ENCODE assay signal across 8 mouse cellular contexts in genomic region chr4:149166957-149167611, GRCm38 (mm10). TPM values are rescaled to one million over a fixed set of nuclear protein-coding genes. Genes with fewer than 3 reads are reported as not detected.
DNase-seq lines count a peak whose midpoint lies in the region; ATAC-seq and TF ChIP-seq lines count a peak whose summit lies in the region.

No protein-coding gene starts in this region.

- H3K27me3 ChIP-seq in neural tube, embryonic 11.5 days (ENCODE audit: control insufficient read depth, insufficient read depth, low read length): no peaks in the 10 kb centered on the region
- no peaks in the 10 kb centered on the region for H3K27me3 ChIP-seq in embryonic facial prominence, embryonic 11.5 days (ENCODE audit: control insufficient read depth, insufficient read depth, low read length)
- no peaks in the 10 kb centered on the region for H3K27me3 ChIP-seq in hindbrain, embryonic 12.5 days
- no peaks in the 10 kb centered on the region for H3K27me3 ChIP-seq in liver, adult 2 months (ENCODE audit: control insufficient read depth, insufficient read depth, low read length)
- H3K27me3 ChIP-seq in midbrain, postnatal 0 days (ENCODE audit: insufficient read depth, low read length): no peaks in the 10 kb centered on the region

- DNase-seq in neural tube, embryonic 11.5 days (ENCODE audit: low spot score): no peak
- DNase-seq in neural tube, embryonic 10.5 days (ENCODE audit: extremely low spot score, low spot score): no peak
- peak; percentile 42 for DNase-seq in embryonic facial prominence, embryonic 11.5 days (ENCODE audit: low spot score)
- DNase-seq in liver, adult 2 months (ENCODE audit: extremely low read depth, low read depth, low spot score): peak; percentile 52
- DNase-seq in midbrain, postnatal 0 days (ENCODE audit: low spot score): no peak
- DNase-seq in thymus, postnatal 14 days: peak; percentile 65
- DNase-seq in frontal cortex, adult 2 months (ENCODE audit: extremely low spot score in 1 of 2, low spot score in 1 of 2): no peak

- no peaks in the 10 kb centered on the region; the same call in 1 of the 2 replicates for H3K4me1 ChIP-seq in neural tube, embryonic 11.5 days (ENCODE audit: control insufficient read depth, insufficient read depth, low read length)
- peaks cover 2% of the 10 kb centered on the region; the same call in 1 of the 2 replicates for H3K4me1 ChIP-seq in embryonic facial prominence, embryonic 11.5 days (ENCODE audit: control insufficient read depth, insufficient read depth, low read length)
- H3K4me1 ChIP-seq in hindbrain, embryonic 12.5 days: peaks cover 10% of the 10 kb centered on the region
- peaks cover 18% of the 10 kb centered on the region for H3K4me1 ChIP-seq in liver, adult 2 months (ENCODE audit: control insufficient read depth, insufficient read depth, low read length)
- no peaks in the 10 kb centered on the region for H3K4me1 ChIP-seq in midbrain, postnatal 0 days (ENCODE audit: insufficient read depth, low read length)

- ATAC-seq in neural tube, embryonic 11.5 days (ENCODE audit: insufficient read depth, low FRiP score, low TSS enrichment): peak; percentile 58
- ATAC-seq in embryonic facial prominence, embryonic 11.5 days (replicated peaks; ENCODE audit: insufficient number of reproducible peaks, low FRiP score, low TSS enrichment, low read depth): no peak; the same call in 1 of the 2 replicates
- ATAC-seq in hindbrain, embryonic 12.5 days (ENCODE audit: low FRiP score): peak; percentile 76
- ATAC-seq in midbrain, postnatal 0 days (ENCODE audit: low FRiP score): peak; percentile 55

- H3K9me3 ChIP-seq in neural tube, embryonic 11.5 days (ENCODE audit: control insufficient read depth, low read length): no peaks in the 10 kb centered on the region
- H3K9me3 ChIP-seq in embryonic facial prominence, embryonic 11.5 days (replicated peaks; ENCODE audit: control insufficient read depth, low read length): no peaks in the 10 kb centered on the region
- no peaks in the 10 kb centered on the region for H3K9me3 ChIP-seq in hindbrain, embryonic 12.5 days (replicated peaks)
- no peaks in the 10 kb centered on the region for H3K9me3 ChIP-seq in midbrain, postnatal 0 days (ENCODE audit: low read length)

- no peaks in the 10 kb centered on the region; the same call in 1 of the 2 replicates for H3K79me2 ChIP-seq in liver, adult 2 months (ENCODE audit: control insufficient read depth, insufficient read depth, low read length)

- H3K9ac ChIP-seq in neural tube, embryonic 11.5 days (ENCODE audit: low read length): peak overlapping the region; percentile 82
- peak overlapping the region; percentile 91 for H3K9ac ChIP-seq in embryonic facial prominence, embryonic 11.5 days (replicated peaks; ENCODE audit: low read length)
- H3K9ac ChIP-seq in hindbrain, embryonic 12.5 days: peak overlapping the region; percentile 91
- peak overlapping the region; percentile 71 for H3K9ac ChIP-seq in liver, adult 2 months (ENCODE audit: low read depth, low read length)
- H3K9ac ChIP-seq in midbrain, postnatal 0 days (replicated peaks; ENCODE audit: low read length, poor library complexity, severe bottlenecking): peak overlapping the region; percentile 75

- H3K27ac ChIP-seq in neural tube, embryonic 11.5 days (ENCODE audit: low read depth, low read length): no peak overlapping the region
- peak overlapping the region; percentile 70 for H3K27ac ChIP-seq in embryonic facial prominence, embryonic 11.5 days (replicated peaks; ENCODE audit: low read depth, low read length)
- peak overlapping the region; percentile 74; the same call in 1 of the 2 replicates for H3K27ac ChIP-seq in hindbrain, embryonic 12.5 days
- H3K27ac ChIP-seq in liver, adult 2 months (replicated peaks; ENCODE audit: insufficient read depth, low read depth, low read length): peak overlapping the region; percentile 80
- peak overlapping the region; percentile 52; the same call in 1 of the 2 replicates for H3K27ac ChIP-seq in midbrain, postnatal 0 days (ENCODE audit: low read depth, low read length)

- H3K4me3 ChIP-seq in neural tube, embryonic 11.5 days (ENCODE audit: low read depth, low read length): peak overlapping the region; percentile 87
- peak overlapping the region; percentile 93 for H3K4me3 ChIP-seq in embryonic facial prominence, embryonic 11.5 days (ENCODE audit: low read depth, low read length)
- H3K4me3 ChIP-seq in hindbrain, embryonic 12.5 days: peak overlapping the region; percentile 97
- peak overlapping the region; percentile 80 for H3K4me3 ChIP-seq in liver, adult 2 months (ENCODE audit: insufficient read depth, low read depth, low read length)
- peak overlapping the region; percentile 78 for H3K4me3 ChIP-seq in midbrain, postnatal 0 days (ENCODE audit: low read depth, low read length)

- H3K4me2 ChIP-seq in neural tube, embryonic 11.5 days (ENCODE audit: low read depth): peak overlapping the region; percentile 89
- peak overlapping the region; percentile 76 for H3K4me2 ChIP-seq in embryonic facial prominence, embryonic 11.5 days (ENCODE audit: low read depth, low read length)
- peak overlapping the region; percentile 90 for H3K4me2 ChIP-seq in hindbrain, embryonic 12.5 days (replicated peaks)
- peak overlapping the region; percentile 72 for H3K4me2 ChIP-seq in midbrain, postnatal 0 days (ENCODE audit: low read depth, low read length, poor library complexity, severe bottlenecking)

- H3K36me3 ChIP-seq in neural tube, embryonic 11.5 days (ENCODE audit: control insufficient read depth, insufficient read depth, low read length): no peaks in the 10 kb centered on the region; the same call in 1 of the 2 replicates
- H3K36me3 ChIP-seq in embryonic facial prominence, embryonic 11.5 days (replicated peaks; ENCODE audit: control insufficient read depth, insufficient read depth, low read depth, low read length): no peaks in the 10 kb centered on the region; the same call in 1 of the 2 replicates
- H3K36me3 ChIP-seq in hindbrain, embryonic 12.5 days: peaks cover 16% of the 10 kb centered on the region
- no peaks in the 10 kb centered on the region; the same call in 1 of the 2 replicates for H3K36me3 ChIP-seq in liver, adult 2 months (ENCODE audit: control insufficient read depth, insufficient read depth, low read length)
- H3K36me3 ChIP-seq in midbrain, postnatal 0 days (ENCODE audit: insufficient read depth, low read length): 0 out of 2 replicates have a peak, but pooled peaks cover 3% of the 10 kb centered on the region

- no peak for TF ChIP-seq CTCF in liver, adult 2 months (IDR thresholded peaks at IDR 0.05; ENCODE audit: low read depth, low read length)
- TF ChIP-seq CTCF in midbrain, postnatal 0 days (IDR thresholded peaks at IDR 0.05): no peak

- TF ChIP-seq POLR2A in liver, adult 2 months (IDR thresholded peaks at IDR 0.05; ENCODE audit: extremely low read depth, insufficient read depth, low read length): no peak

- WGBS in neural tube, embryonic 11.5 days: 3% methylated on average over 27 of the region's 27 CpGs
- 2% methylated on average over 27 of the region's 27 CpGs for WGBS in embryonic facial prominence, embryonic 11.5 days
- WGBS in hindbrain, embryonic 12.5 days: 1% methylated on average over 27 of the region's 27 CpGs
- under 1% methylated on average over 27 of the region's 27 CpGs for WGBS in liver, adult 2 months
- 2% methylated on average over 26 of the region's 27 CpGs for WGBS in midbrain, postnatal 0 days

RNA-seq across cellular contexts. Expression of gene Pgd, which starts 0.5 kb away (rescaled TPM):
- 49.5 and 57.4 TPM in 2 replicates for polyA plus RNA-seq in neural tube, embryonic 11.5 days (2014; fragmentation: Nextera tagmentation; extraction: Ambion mirVana)
- 44.5 and 45.0 TPM in 2 replicates for polyA plus RNA-seq in embryonic facial prominence, embryonic 11.5 days (2014; fragmentation: Nextera tagmentation; extraction: Ambion mirVana)
- 116 and 123 TPM in 2 replicates for polyA plus RNA-seq in hindbrain, embryonic 12.5 days (2016; fragmentation: Nextera tagmentation; extraction: Ambion mirVana)
- total RNA-seq in liver, adult 2 months (2014; rRNA removed): 13.1 and 17.6 TPM in 2 replicates
- polyA plus RNA-seq in liver, adult 2 months (2012; rRNA removed): 45.0 and 51.1 TPM in 2 replicates
- total RNA-seq in midbrain, postnatal 0 days (2014; rRNA removed): 33.0 and 41.9 TPM in 2 replicates
- polyA plus RNA-seq in midbrain, postnatal 0 days (2015; fragmentation: Nextera tagmentation; extraction: Ambion mirVana): 92.5 and 102 TPM in 2 replicates
- 52.5 and 53.9 TPM in 2 replicates for polyA plus RNA-seq in frontal cortex, adult 2 months (2012; rRNA removed)

RNA-seq across cellular contexts. Expression of gene Cenps, which starts 29.7 kb away (rescaled TPM):
- polyA plus RNA-seq in neural tube, embryonic 11.5 days (2014; fragmentation: Nextera tagmentation; extraction: Ambion mirVana): 36.7 and 43.0 TPM in 2 replicates
- 53.5 and 55.4 TPM in 2 replicates for polyA plus RNA-seq in embryonic facial prominence, embryonic 11.5 days (2014; fragmentation: Nextera tagmentation; extraction: Ambion mirVana)
- polyA plus RNA-seq in hindbrain, embryonic 12.5 days (2016; fragmentation: Nextera tagmentation; extraction: Ambion mirVana): 32.4 and 32.9 TPM in 2 replicates
- 0.40 and 0.46 TPM in 2 replicates for total RNA-seq in liver, adult 2 months (2014; rRNA removed)
- 0.19 and 0.33 TPM in 2 replicates for polyA plus RNA-seq in liver, adult 2 months (2012; rRNA removed)
- total RNA-seq in midbrain, postnatal 0 days (2014; rRNA removed): 3.1 and 3.7 TPM in 2 replicates
- polyA plus RNA-seq in midbrain, postnatal 0 days (2015; fragmentation: Nextera tagmentation; extraction: Ambion mirVana): 17.4 and 21.2 TPM in 2 replicates
- polyA plus RNA-seq in frontal cortex, adult 2 months (2012; rRNA removed): 6.7 TPM in 2 replicates

RNA-seq across cellular contexts. Expression of gene Cort, which starts 40.5 kb away (rescaled TPM):
- polyA plus RNA-seq in neural tube, embryonic 11.5 days (2014; fragmentation: Nextera tagmentation; extraction: Ambion mirVana): 0.51 TPM in 1 of 2 replicates, not detected in the other
- polyA plus RNA-seq in embryonic facial prominence, embryonic 11.5 days (2014; fragmentation: Nextera tagmentation; extraction: Ambion mirVana): 0.67 TPM in 1 of 2 replicates, not detected in the other
- 0.34 and 0.36 TPM in 2 replicates for polyA plus RNA-seq in hindbrain, embryonic 12.5 days (2016; fragmentation: Nextera tagmentation; extraction: Ambion mirVana)
- not detected in 2 replicates for total RNA-seq in liver, adult 2 months (2014; rRNA removed)
- polyA plus RNA-seq in liver, adult 2 months (2012; rRNA removed): not detected in 2 replicates
- total RNA-seq in midbrain, postnatal 0 days (2014; rRNA removed): 1.5 TPM in 1 of 2 replicates, not detected in the other
- polyA plus RNA-seq in midbrain, postnatal 0 days (2015; fragmentation: Nextera tagmentation; extraction: Ambion mirVana): 1.1 and 1.2 TPM in 2 replicates
- polyA plus RNA-seq in frontal cortex, adult 2 months (2012; rRNA removed): 9.8 and 12.3 TPM in 2 replicates

Comparison
In these comparisons a context has a peak if more than half of its experiments do, and no peak if none do; other contexts are left out.
1. DNase-seq: peak in embryonic facial prominence, embryonic 11.5 days (single experiment), liver, adult 2 months (single experiment) and thymus, postnatal 14 days (single experiment); none in neural tube, embryonic 11.5 days (single experiment), neural tube, embryonic 10.5 days (single experiment), midbrain, postnatal 0 days (single experiment) and frontal cortex, adult 2 months (0 of 2).
2. Peak in every context shown above with its lines, with median percentiles within 50 percentile points of each other: H3K4me2 ChIP-seq, H3K4me3 ChIP-seq and H3K9ac ChIP-seq.